Mouse (Mus musculus): Measurements from ENCODE around the gene Aspdh. TPM values are rescaled to one million over a fixed set of nuclear protein-coding genes. Genes with fewer than 3 reads are reported as not detected.

Gene Aspdh
- polyA plus RNA-seq, 1 experiment: not detected

DNA sequence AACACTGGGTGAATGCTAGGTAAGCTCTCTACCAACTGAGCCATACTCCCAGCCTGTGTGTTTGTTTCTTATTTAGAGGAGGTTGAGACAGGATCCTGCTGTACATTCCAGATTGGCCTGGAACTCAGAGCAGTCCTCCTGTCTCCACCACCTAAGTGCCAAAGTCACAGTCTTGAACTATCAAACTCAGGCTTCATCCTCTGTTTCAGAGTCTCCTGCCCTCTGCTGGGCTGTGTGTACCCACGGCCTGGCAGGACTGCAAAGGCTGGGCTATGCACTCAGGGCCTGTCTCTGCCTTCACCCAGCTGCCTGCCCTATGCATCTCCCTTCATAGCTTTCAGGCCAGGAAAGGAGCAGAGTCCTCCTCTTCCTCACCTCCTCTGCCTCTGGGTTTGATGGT is 28.9 kb upstream of the Aspdh start:
- TF ChIP-seq POLR2A (IDR thresholded peaks at IDR 0.05; ENCODE audit: low read depth, low read length): no peak
- no peak for TF ChIP-seq CTCF (IDR thresholded peaks at IDR 0.05; ENCODE audit: borderline replicate concordance, insufficient read depth, low read length)
- no peak overlapping the region for H3K27ac ChIP-seq (ENCODE audit: insufficient read depth, low read length)
- no peaks in the 10 kb centered on the region for H3K4me1 ChIP-seq (ENCODE audit: control insufficient read depth, insufficient read depth, low read length)
- H3K4me3 ChIP-seq (ENCODE audit: insufficient read depth, low read length): no peak overlapping the region

- no peaks in the 10 kb centered on the region for H3K4me1 ChIP-seq (ENCODE audit: control insufficient read depth, insufficient read depth, low read length)
- H3K4me3 ChIP-seq (ENCODE audit: insufficient read depth, low read length): no peak overlapping the region
- TF ChIP-seq POLR2A (IDR thresholded peaks at IDR 0.05; ENCODE audit: low read depth, low read length) (no peak), CTCF (IDR thresholded peaks at IDR 0.05; ENCODE audit: borderline replicate concordance, insufficient read depth, low read length) (no peak)
- H3K27ac ChIP-seq (ENCODE audit: insufficient read depth, low read length): no peak overlapping the region
Observed at GRCm38 (mm10) chr7:44437188-44437587, 28.0 kb upstream of the Aspdh start.

DNA sequence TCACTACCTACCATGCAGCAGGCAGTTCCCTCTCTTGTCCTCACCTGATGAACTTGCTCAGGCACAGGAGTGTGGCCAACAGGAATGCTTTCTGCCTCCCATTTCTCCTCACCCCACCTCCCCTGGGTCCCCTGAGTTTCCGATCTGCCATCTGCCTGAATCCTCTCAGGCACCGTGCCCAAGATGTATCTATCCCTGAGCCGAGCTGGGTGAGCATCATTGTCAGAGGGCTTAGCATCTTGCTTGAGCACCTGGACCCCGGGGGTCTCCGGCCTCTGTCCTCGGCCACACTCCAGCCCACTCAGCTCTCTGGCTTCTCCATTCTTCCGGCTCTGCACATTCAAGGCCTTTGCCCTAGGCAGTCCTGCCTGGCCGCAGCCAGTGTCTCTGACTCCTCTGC is 27.3 kb upstream of the Aspdh start:
- Histone ChIP-seq H3K27ac (ENCODE audit: insufficient read depth, low read length) (no peak overlapping the region), H3K4me1 (ENCODE audit: control insufficient read depth, insufficient read depth, low read length) (no peaks in the 10 kb centered on the region), H3K4me3 (ENCODE audit: insufficient read depth, low read length) (no peak overlapping the region)
- no peak for TF ChIP-seq POLR2A (IDR thresholded peaks at IDR 0.05; ENCODE audit: low read depth, low read length)
- no peak for TF ChIP-seq CTCF (IDR thresholded peaks at IDR 0.05; ENCODE audit: borderline replicate concordance, insufficient read depth, low read length)

- TF ChIP-seq CTCF (IDR thresholded peaks at IDR 0.05; ENCODE audit: borderline replicate concordance, insufficient read depth, low read length) (no peak), POLR2A (IDR thresholded peaks at IDR 0.05; ENCODE audit: low read depth, low read length) (no peak)
- no peaks in the 10 kb centered on the region for H3K4me1 ChIP-seq (ENCODE audit: control insufficient read depth, insufficient read depth, low read length)
- no peak overlapping the region for H3K27ac ChIP-seq (ENCODE audit: insufficient read depth, low read length)
- no peak overlapping the region for H3K4me3 ChIP-seq (ENCODE audit: insufficient read depth, low read length)
Observed at GRCm38 (mm10) chr7:44439696-44440095, 25.5 kb upstream of the Aspdh start.

DNA sequence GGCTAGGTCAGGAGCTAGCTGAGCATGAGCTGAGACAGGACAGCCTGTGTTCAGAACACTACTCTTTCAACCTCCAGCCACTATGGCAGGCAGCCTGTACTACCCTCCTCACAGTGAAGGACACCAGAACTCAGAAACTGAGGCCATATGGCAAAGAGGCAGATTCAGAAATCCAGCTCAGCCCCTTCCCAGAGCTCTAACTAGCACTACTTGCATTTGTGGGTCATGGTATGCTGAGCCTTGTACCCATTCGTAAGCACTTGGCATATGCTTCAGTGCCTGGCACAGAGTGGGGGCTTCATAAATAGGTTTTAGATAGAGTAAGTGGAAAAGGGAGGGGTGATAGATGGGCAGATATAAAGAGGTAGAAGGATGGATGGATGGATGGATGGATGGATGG is 24.7 kb upstream of the Aspdh start:
- H3K27ac ChIP-seq (ENCODE audit: insufficient read depth, low read length): no peak overlapping the region
- no peak overlapping the region for H3K4me3 ChIP-seq (ENCODE audit: insufficient read depth, low read length)
- TF ChIP-seq CTCF (IDR thresholded peaks at IDR 0.05; ENCODE audit: borderline replicate concordance, insufficient read depth, low read length) (no peak), POLR2A (IDR thresholded peaks at IDR 0.05; ENCODE audit: low read depth, low read length) (no peak)
- no peaks in the 10 kb centered on the region for H3K4me1 ChIP-seq (ENCODE audit: control insufficient read depth, insufficient read depth, low read length)

- Histone ChIP-seq H3K4me3 (ENCODE audit: insufficient read depth, low read length) (no peak overlapping the region), H3K27ac (ENCODE audit: insufficient read depth, low read length) (no peak overlapping the region), H3K4me1 (ENCODE audit: control insufficient read depth, insufficient read depth, low read length) (no peaks in the 10 kb centered on the region)
- TF ChIP-seq CTCF (IDR thresholded peaks at IDR 0.05; ENCODE audit: borderline replicate concordance, insufficient read depth, low read length) (no peak), POLR2A (IDR thresholded peaks at IDR 0.05; ENCODE audit: low read depth, low read length) (no peak)
Observed at GRCm38 (mm10) chr7:44441180-44441579, 24.0 kb upstream of the Aspdh start.

DNA sequence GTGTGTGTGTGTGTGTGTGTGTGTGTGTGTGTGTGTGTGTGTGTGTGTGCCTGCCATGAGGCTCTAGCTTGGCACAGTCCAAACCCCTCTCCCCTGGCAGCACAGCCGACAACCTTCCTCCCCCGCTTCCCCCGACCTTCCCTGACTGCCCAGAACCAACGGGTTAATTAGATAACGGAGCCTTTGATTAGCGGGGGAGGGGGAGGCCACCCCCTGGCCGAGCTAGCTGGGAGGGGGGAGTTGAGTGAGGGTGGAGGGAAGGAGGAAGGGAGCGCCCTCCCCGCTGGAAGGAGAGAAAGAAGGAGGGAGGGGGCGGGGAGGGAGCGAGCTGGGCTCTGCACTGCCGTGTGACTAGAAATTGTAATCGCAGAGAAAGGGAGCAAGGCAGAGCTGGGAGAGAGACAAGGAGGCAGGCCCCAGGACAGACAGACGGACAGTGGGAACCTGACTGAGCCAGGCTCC is 23.5 kb upstream of the Aspdh start:
- no peaks in the 10 kb centered on the region for H3K4me1 ChIP-seq (ENCODE audit: control insufficient read depth, insufficient read depth, low read length)
- TF ChIP-seq CTCF (IDR thresholded peaks at IDR 0.05; ENCODE audit: borderline replicate concordance, insufficient read depth, low read length) (no peak), POLR2A (IDR thresholded peaks at IDR 0.05; ENCODE audit: low read depth, low read length) (no peak)
- H3K27ac ChIP-seq (ENCODE audit: insufficient read depth, low read length): no peak overlapping the region
- H3K4me3 ChIP-seq (ENCODE audit: insufficient read depth, low read length): no peak overlapping the region

DNA sequence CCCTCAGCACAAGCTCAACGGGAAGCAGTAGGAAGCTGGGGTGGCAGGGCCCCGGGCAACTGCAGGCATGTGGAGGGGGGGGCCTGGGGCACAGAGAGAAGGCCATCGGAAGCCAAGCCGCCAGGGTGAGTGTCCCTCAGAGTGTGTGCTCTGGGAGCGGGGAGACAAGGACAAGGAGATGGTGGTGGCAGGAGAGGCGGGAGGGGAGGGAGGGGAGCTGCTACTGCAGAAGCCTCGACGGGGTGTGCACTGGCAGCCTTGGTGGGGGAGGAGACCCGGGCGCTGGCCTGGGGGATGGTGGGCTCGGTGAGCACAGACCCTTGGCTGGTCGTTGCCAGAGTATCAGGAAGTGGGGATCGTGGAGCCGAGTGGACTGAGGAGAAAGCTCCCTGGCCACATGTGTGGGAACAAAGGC is 22.8 kb upstream of the Aspdh start:
- TF ChIP-seq CTCF (IDR thresholded peaks at IDR 0.05; ENCODE audit: borderline replicate concordance, insufficient read depth, low read length) (no peak), POLR2A (IDR thresholded peaks at IDR 0.05; ENCODE audit: low read depth, low read length) (no peak)
- Histone ChIP-seq H3K27ac (ENCODE audit: insufficient read depth, low read length) (no peak overlapping the region), H3K4me3 (ENCODE audit: insufficient read depth, low read length) (no peak overlapping the region), H3K4me1 (ENCODE audit: control insufficient read depth, insufficient read depth, low read length) (no peaks in the 10 kb centered on the region)

GRCm38 (mm10) chr7:44443268-44444173 is 21.7 kb upstream of the Aspdh start:
- Histone ChIP-seq H3K27ac (ENCODE audit: insufficient read depth, low read length) (no peak overlapping the region), H3K4me3 (ENCODE audit: insufficient read depth, low read length) (no peak overlapping the region)
- no peak for TF ChIP-seq POLR2A (IDR thresholded peaks at IDR 0.05; ENCODE audit: low read depth, low read length)
- no peak for TF ChIP-seq CTCF (IDR thresholded peaks at IDR 0.05; ENCODE audit: borderline replicate concordance, insufficient read depth, low read length)

GRCm38 (mm10) chr7:44444886-44445527 is 20.2 kb upstream of the Aspdh start:
- TF ChIP-seq POLR2A (IDR thresholded peaks at IDR 0.05; ENCODE audit: low read depth, low read length) (no peak), CTCF (IDR thresholded peaks at IDR 0.05; ENCODE audit: borderline replicate concordance, insufficient read depth, low read length) (no peak)
- H3K4me1 ChIP-seq (ENCODE audit: control insufficient read depth, insufficient read depth, low read length): no peaks in the 10 kb centered on the region
- no peak overlapping the region for H3K4me3 ChIP-seq (ENCODE audit: insufficient read depth, low read length)
- no peak overlapping the region for H3K27ac ChIP-seq (ENCODE audit: insufficient read depth, low read length)

More at GRCm38 (mm10) chr7:44443268-44444173, 21.7 kb upstream of the Aspdh start:
- no peaks in the 10 kb centered on the region for H3K4me1 ChIP-seq (ENCODE audit: control insufficient read depth, insufficient read depth, low read length)

Data from embryonic fibroblast, embryonic 13.5 days (primary cell).